Mouse (Mus musculus) lung, postnatal 0 days (tissue): ENCODE measurements around the gene Hoxc11. TPM values are rescaled to one million over a fixed set of nuclear protein-coding genes. Genes with fewer than 3 reads are reported as not detected.
A peak's percentile ranks its signal among the peaks of the same experiment; 100 is the strongest.

ENCODE experiments used
- ATAC-seq: fragments of 200-750 bp; cut with Nextera tagmentation; 2 replicates; pipeline ENCODE4 v1.8.0; 2017; ENCODE audit warnings: moderate library complexity
- DNase-seq: peaks from one replicate; pipeline ENCODE4 v3.0.0-alpha.2; 2016; ENCODE audit warnings: low spot score
- H3K27ac ChIP-seq: fragments of 300-500 bp; sonication (generic); 2 replicates; pipeline ENCODE4 v1.5.1; 2014; ENCODE audit warnings: antibody characterized with exemption, mild to moderate bottlenecking, low read length, mixed read lengths
- H3K27me3 ChIP-seq: fragments of 300-500 bp; sonication (generic); replicated peaks from 2 replicates; pipeline ENCODE4 v1.6.1; 2014; ENCODE audit warnings: low read length, mixed read lengths; ENCODE audit not compliant: insufficient read depth
- H3K36me3 ChIP-seq: fragments of 300-500 bp; sonication (generic); 2 replicates; pipeline ENCODE4 v1.6.1; 2014; ENCODE audit warnings: low read length, mixed read lengths; ENCODE audit not compliant: insufficient read depth
- H3K4me1 ChIP-seq: fragments of 300-500 bp; sonication (generic); 2 replicates; pipeline ENCODE4 v1.6.1; 2014; ENCODE audit warnings: antibody characterized with exemption, low read depth, low read length, mixed read lengths; ENCODE audit not compliant: insufficient read depth
- H3K4me2 ChIP-seq: fragments of 300-500 bp; sonication (generic); replicated peaks from 2 replicates; pipeline ENCODE4 v1.6.1; 2014; ENCODE audit warnings: low read depth, mild to moderate bottlenecking, low read length, moderate library complexity, mixed read lengths
- H3K4me3 ChIP-seq: fragments of 300-500 bp; sonication (generic); 2 replicates; pipeline ENCODE4 v1.5.1; 2014; ENCODE audit warnings: low read depth, low read length
- H3K9ac ChIP-seq: fragments of 300-500 bp; sonication (generic); replicated peaks from 2 replicates; pipeline ENCODE4 v1.6.1; 2014; ENCODE audit warnings: low read depth, mild to moderate bottlenecking
- H3K9me3 ChIP-seq: fragments of 300-500 bp; sonication (generic); 2 replicates; pipeline ENCODE4 v1.6.1; 2016; ENCODE audit warnings: low read length, mixed read lengths
- CTCF ChIP-seq: IDR thresholded peaks from 2 replicates; pipeline ENCODE4 v1.5.1; 2016; ENCODE audit warnings: antibody characterized with exemption, mild to moderate bottlenecking
- EP300 ChIP-seq: IDR thresholded peaks from 2 replicates; pipeline ENCODE4 v1.6.1; 2016; ENCODE audit warnings: antibody characterized with exemption, mild to moderate bottlenecking, control low read depth
- WGBS: fragments of 180-500 bp; shearing (Covaris S2); extraction: QIAGEN DNeasy Blood & Tissue Kit; methylation state at CpG from one replicate; pipeline ENCODE4 v1.1.7; 2014; 5-methylcytosine and 5-hydroxymethylcytosine counted together
- polyA plus RNA-seq: library from polyadenylated mRNA; unstranded; fragments of >200 nt; fragmentation: Nextera tagmentation; extraction: Ambion mirVana; gene quantifications from 2 replicates; pipeline ENCODE4 v1.2.1, GENCODE M21; 2015

Gene Hoxc11
- not detected in 2 replicates for polyA plus RNA-seq

GRCm38 (mm10) chr15:102954192-102955006, at the start of gene Hoxc11:
Gene Hoxc11 (plus strand): TSS chr15:102954427.
- Histone ChIP-seq H3K27ac (no peak within 1 kb of the TSS), H3K4me3 (0 out of 2 replicates have a peak within 1 kb of the TSS, but pooled peaks have one; percentile 2)
- no peak for ATAC-seq

GRCm38 (mm10) chr15:102904946-102905345, 49.3 kb upstream of the Hoxc11 start:
- Histone ChIP-seq H3K36me3 (no peaks in the 10 kb centered on the region), H3K4me1 (no peaks in the 10 kb centered on the region), H3K9me3 (no peaks in the 10 kb centered on the region), H3K27me3 (peaks cover 26% of the 10 kb centered on the region), H3K4me2 (no peak overlapping the region), H3K9ac (no peak overlapping the region), H3K27ac (no peak overlapping the region), H3K4me3 (no peak overlapping the region)
- 30% methylated on average over 1 of the region's 1 CpGs for WGBS
- DNase-seq, result no peak
- ATAC-seq, result no peak
- TF ChIP-seq EP300 (no peak), CTCF (no peak)

More at GRCm38 (mm10) chr15:102954192-102955006, at the start of gene Hoxc11:
- no peak for DNase-seq
- no peaks in the 10 kb centered on the region for H3K36me3 ChIP-seq
- no peaks in the 10 kb centered on the region for H3K4me1 ChIP-seq
- H3K9ac ChIP-seq, result no peak within 1 kb of the TSS
- WGBS, result 2% methylated on average over 55 of the region's 57 CpGs
- no peak for TF ChIP-seq CTCF
- no peak for TF ChIP-seq EP300
- no peaks in the 10 kb centered on the region for H3K9me3 ChIP-seq
- H3K27me3 ChIP-seq, result peaks cover 89% of the 10 kb centered on the region
- no peak within 1 kb of the TSS for H3K4me2 ChIP-seq

GRCm38 (mm10) chr15:102909536-102909935, 44.7 kb upstream of the Hoxc11 start:
- H3K4me3 ChIP-seq, result no peak overlapping the region
- TF ChIP-seq CTCF (no peak), EP300 (no peak)
- no peaks in the 10 kb centered on the region for H3K9me3 ChIP-seq
- no peaks in the 10 kb centered on the region for H3K4me1 ChIP-seq
- H3K27ac ChIP-seq, result no peak overlapping the region
- H3K4me2 ChIP-seq, result no peak overlapping the region
- H3K9ac ChIP-seq, result no peak overlapping the region
- DNase-seq (no peak), ATAC-seq (no peak)
- H3K36me3 ChIP-seq, result no peaks in the 10 kb centered on the region
- peaks cover 54% of the 10 kb centered on the region for H3K27me3 ChIP-seq
- WGBS, result 2% methylated on average over 4 of the region's 4 CpGs

- Histone ChIP-seq H3K4me3 (no peak overlapping the region), H3K4me1 (no peaks in the 10 kb centered on the region), H3K36me3 (no peaks in the 10 kb centered on the region), H3K9me3 (no peaks in the 10 kb centered on the region), H3K9ac (no peak overlapping the region), H3K4me2 (no peak overlapping the region), H3K27me3 (peaks cover 59% of the 10 kb centered on the region), H3K27ac (no peak overlapping the region)
- WGBS, result under 1% methylated on average over 18 of the region's 18 CpGs
- no peak for TF ChIP-seq CTCF
- no peak for TF ChIP-seq EP300
- no peak for ATAC-seq
- DNase-seq, result no peak
Observed at GRCm38 (mm10) chr15:102910038-102910437, 44.2 kb upstream of the Hoxc11 start.

GRCm38 (mm10) chr15:102910496-102911095, 43.6 kb upstream of the Hoxc11 start:
- H3K36me3 ChIP-seq, result no peaks in the 10 kb centered on the region
- H3K4me2 ChIP-seq, result no peak overlapping the region
- ATAC-seq (no peak), DNase-seq (no peak)
- WGBS, result 2% methylated on average over 22 of the region's 22 CpGs
- no peak overlapping the region for H3K9ac ChIP-seq
- H3K27ac ChIP-seq, result no peak overlapping the region
- TF ChIP-seq CTCF (no peak), EP300 (no peak)
- no peaks in the 10 kb centered on the region for H3K4me1 ChIP-seq
- H3K9me3 ChIP-seq, result no peaks in the 10 kb centered on the region
- H3K27me3 ChIP-seq, result peaks cover 60% of the 10 kb centered on the region
- H3K4me3 ChIP-seq, result no peak overlapping the region

- no peak for DNase-seq
- no peak overlapping the region for H3K9ac ChIP-seq
- 2% methylated on average over 19 of the region's 19 CpGs for WGBS
- H3K36me3 ChIP-seq, result no peaks in the 10 kb centered on the region
- no peak for ATAC-seq
- no peak overlapping the region for H3K4me2 ChIP-seq
- H3K27me3 ChIP-seq, result peaks cover 70% of the 10 kb centered on the region
- no peak overlapping the region for H3K4me3 ChIP-seq
- TF ChIP-seq EP300 (no peak), CTCF (no peak)
- no peaks in the 10 kb centered on the region for H3K9me3 ChIP-seq
- no peak overlapping the region for H3K27ac ChIP-seq
- no peaks in the 10 kb centered on the region for H3K4me1 ChIP-seq
Observed at GRCm38 (mm10) chr15:102913038-102913585, 41.1 kb upstream of the Hoxc11 start.
